Mouse (Mus musculus) small intestine, adult 2 months (tissue): ENCODE results near the gene Clcf1.

ENCODE experiments used
- CTCF ChIP-seq: fragments of 200-500 bp; IDR thresholded peaks from 2 replicates; pipeline ENCODE4 v1.5.1; 2012; ENCODE audit warnings: low read depth, mild to moderate bottlenecking, control low read depth, inconsistent platforms, low read length, moderate library complexity, mixed read lengths; ENCODE audit not compliant: insufficient replicate concordance, insufficient read length; ENCODE audit errors: extremely low read depth
- POLR2A ChIP-seq: fragments of 200-500 bp; IDR thresholded peaks from 2 replicates; pipeline ENCODE4 v1.6.1; 2012; ENCODE audit warnings: low read depth, mild to moderate bottlenecking, control low read depth, inconsistent platforms, low read length, moderate library complexity

- TF ChIP-seq CTCF (no peak), POLR2A (no peak)
Measured at GRCm38 (mm10) chr19:4208563-4208962, 5.5 kb upstream of the Clcf1 start.
